Mouse (Mus musculus) T-helper 17 cell (primary cell): Measurements from ENCODE around the gene Nomo1.

ENCODE experiments used
- in situ Hi-C, 2 experiments: fragments of 300-600 bp; cut with MboI, MseI; formaldehyde crosslinking; loops; 1 replicate in 1 of 2; 2 replicates in 1 of 2; pipeline ENCODE4 v1.15.1; 2025; ENCODE audit warnings: high pct_unique_total_duplicates in 2 of 2

Gene Nomo1

GRCm38 (mm10) chr7:46098919-46099286, 65.4 kb downstream of the Nomo1 start:
- in situ Hi-C loops: loop anchor here (5.0 kb wide), 3 partner anchors 78 to 128 kb away; no protein-coding TSS in a partner anchor

GRCm38 (mm10) chr7:46099682-46100081, 66.2 kb downstream of the Nomo1 start:
- in situ Hi-C loops: loop anchor here (5.0 to 25.0 kb wide), 6 partner anchors 78 to 1063 kb away; no protein-coding TSS in a partner anchor

GRCm38 (mm10) chr7:46100563-46100962, 67.1 kb downstream of the Nomo1 start, which contains the start of gene Kcnj11:
Gene Kcnj11, minus strand, starts transcription at chr7:46100764.
- in situ Hi-C loops: loop anchor here (10.0 to 25.0 kb wide), 3 partner anchors 94 to 1062 kb away; no protein-coding TSS in a partner anchor

- in situ Hi-C loops: loop anchor here (10.0 to 25.0 kb wide), 3 partner anchors 92 to 1059 kb away; no protein-coding TSS in a partner anchor
Measured at GRCm38 (mm10) chr7:46103075-46103591, 69.6 kb downstream of the Nomo1 start.

DNA sequence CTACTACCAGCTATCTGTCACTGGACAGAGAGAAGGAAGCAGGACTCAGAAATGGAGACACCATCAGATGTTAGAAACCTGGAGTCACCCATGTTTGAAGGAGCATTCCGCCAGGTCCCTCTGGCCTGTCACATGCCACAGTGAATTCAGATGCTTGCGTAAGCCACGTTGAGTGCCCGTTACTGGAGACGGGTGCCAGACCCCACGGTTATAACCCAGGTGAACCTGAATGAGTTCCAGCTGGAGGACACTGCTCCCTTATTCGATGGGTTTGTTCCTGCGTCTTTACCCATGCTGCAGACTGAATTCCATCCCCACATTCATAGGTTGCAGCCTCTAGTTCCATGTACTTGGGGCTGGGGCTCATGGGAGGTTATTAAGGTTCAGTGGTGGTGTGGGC, 70.3 kb downstream of the Nomo1 start:
- in situ Hi-C loops: loop anchor here (10.0 to 25.0 kb wide), 3 partner anchors 91 to 1059 kb away; no protein-coding TSS in a partner anchor

DNA sequence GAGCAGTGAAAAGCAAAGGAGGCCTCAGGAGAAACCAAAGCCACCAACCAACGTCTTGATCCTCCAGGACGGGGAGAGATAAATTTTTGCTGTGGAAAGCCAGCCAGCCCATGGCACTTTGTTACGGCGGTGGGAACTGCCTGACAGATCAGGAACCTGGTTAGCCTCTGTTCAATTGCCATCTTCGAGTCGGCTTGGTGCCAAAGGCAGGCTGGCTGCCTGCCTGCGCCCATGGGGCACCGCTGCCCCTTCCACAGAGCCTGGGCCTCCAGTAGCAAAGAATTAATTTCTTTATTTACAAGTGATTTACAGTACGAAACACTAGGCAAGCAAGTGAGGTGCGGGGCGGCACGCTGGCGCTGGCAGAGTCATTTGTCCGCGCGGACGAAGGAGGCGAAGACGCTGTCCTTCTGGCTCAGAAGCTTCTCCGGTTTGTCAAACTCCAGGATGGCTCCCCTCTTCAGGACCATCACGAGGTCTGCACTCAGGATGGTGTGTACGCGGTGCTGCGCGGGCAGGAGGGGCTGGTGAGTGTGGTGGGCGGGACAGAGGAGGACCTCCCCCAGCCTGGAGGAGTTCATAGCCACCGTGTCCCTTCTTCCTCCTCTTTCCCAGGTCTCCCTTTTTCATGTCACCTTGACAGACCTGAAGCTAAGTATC, 70.9 kb downstream of the Nomo1 start:
- in situ Hi-C loops: loop anchor here (10.0 to 25.0 kb wide), 3 partner anchors 90 to 1058 kb away; no protein-coding TSS in a partner anchor

- in situ Hi-C loops: loop anchor here (10.0 to 25.0 kb wide), 3 partner anchors 89 to 1057 kb away; no protein-coding TSS in a partner anchor
Measured at GRCm38 (mm10) chr7:46105484-46105883, 72.0 kb downstream of the Nomo1 start.

DNA sequence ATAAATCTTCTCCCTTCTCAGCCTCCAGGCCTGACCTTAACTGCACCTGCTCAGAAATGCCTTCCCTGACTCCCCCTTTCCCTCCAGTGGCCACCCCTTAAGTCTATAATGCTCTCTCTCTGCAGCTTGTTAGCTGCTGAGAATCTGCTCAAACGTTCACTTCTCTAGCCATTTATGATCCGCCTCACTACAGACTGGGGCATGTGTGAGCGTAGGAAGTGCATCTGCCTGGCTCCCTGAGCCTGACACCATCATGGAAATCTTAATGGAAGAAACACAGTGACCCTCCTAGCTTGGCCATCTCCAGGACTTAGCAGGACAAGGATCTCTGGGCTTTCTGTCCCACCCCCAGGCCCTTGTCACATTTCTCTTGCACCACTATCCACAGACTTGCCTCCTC, 76.6 kb downstream of the Nomo1 start:
- in situ Hi-C loops: loop anchor here in 1 of 2 experiments (25.0 kb wide), 1 partner anchor 1052 kb away; no protein-coding TSS in a partner anchor

GRCm38 (mm10) chr7:46111212-46111817, 77.8 kb downstream of the Nomo1 start:
- in situ Hi-C loops: loop anchor here in 1 of 2 experiments (25.0 kb wide), 1 partner anchor 1051 kb away; no protein-coding TSS in a partner anchor

DNA sequence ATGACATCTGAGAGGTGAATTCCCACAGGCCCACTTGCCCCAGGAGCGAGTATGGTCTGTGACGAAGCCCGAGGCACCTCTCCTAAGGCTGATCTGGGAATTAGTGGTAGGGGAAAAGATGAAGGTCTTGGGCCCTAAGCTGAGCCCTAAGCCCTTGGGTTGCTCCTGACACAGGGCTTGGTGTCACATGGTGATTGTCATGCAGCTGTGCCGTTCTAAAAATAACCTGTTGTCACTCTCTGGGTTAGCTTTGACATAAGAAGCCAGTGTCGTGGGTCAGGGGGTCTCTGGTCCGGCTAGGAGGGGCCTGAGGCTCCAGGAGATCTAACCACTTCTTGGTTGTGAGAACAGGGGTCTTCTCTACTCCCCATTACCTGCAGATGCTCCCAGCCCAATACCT, 78.4 kb downstream of the Nomo1 start:
- in situ Hi-C loops: loop anchor here in 1 of 2 experiments (25.0 kb wide), 1 partner anchor 1050 kb away; no protein-coding TSS in a partner anchor

DNA sequence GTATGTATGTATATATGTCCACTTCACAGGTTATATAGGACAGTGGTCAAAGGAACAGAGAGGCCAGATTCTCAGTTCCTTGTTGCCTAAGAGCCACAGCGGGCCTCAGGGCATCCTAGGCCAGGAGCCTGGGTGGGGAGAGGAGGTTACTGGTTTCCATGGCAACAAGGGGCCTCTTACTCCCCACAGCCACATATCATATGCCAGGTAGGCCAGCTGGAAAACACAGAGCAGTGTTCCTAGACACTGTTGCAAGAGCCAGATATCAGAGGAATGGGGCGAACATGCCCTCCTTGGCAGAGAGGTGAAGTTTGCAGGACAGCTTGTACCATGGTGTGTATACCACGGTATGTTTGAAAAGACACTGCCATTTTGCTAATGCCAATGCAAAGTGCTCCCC, 79.9 kb downstream of the Nomo1 start:
- in situ Hi-C loops: loop anchor here in 1 of 2 experiments (25.0 kb wide), 1 partner anchor 1049 kb away; no protein-coding TSS in a partner anchor

DNA sequence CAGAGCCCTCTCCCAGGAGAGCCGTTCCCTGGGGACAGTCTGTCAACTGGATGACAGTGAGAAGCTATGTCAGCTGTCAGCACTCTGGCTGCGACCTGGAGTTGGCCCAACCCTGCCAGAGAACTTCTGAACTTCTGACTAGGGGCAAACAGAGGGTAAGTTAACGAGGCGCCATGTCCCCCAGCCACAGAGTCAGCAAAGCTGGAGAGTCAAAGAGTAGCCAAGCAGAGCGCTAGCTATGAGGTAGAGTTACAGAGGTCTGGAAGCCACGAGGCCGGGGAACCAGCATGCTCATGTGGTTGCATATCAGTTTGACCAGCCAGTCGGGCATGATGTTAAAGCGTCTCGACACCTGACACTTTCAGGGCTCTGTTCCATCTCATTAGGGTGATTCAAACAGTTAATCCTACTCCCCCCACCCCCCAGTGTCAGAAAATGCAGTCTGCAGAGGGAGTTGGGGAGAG, 82.7 kb downstream of the Nomo1 start:
- in situ Hi-C loops: loop anchor here in 1 of 2 experiments (25.0 kb wide), 1 partner anchor 1046 kb away; no protein-coding TSS in a partner anchor

GRCm38 (mm10) chr7:46117035-46117434, 83.5 kb downstream of the Nomo1 start:
- in situ Hi-C loops: loop anchor here in 1 of 2 experiments (25.0 kb wide), 1 partner anchor 1045 kb away; no protein-coding TSS in a partner anchor

DNA sequence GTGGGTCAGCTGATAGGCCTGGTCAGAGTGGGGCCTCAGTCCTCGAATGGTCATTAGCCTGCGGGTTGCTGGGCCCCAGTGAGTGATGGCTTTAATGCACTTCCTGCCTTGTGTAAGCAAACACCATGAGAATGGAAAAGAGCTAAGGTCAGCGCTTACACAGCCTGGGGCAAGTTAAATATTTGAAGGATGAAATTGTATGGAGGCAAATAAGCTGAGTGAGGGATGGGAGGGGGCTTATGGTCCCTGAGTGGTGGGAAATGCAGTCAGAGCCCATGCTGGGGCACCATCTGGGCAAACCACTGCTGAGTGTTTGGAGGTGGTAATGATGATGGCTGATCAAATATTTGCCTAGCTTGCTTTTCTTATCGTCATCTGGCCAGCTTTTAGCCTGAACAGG, 89.5 kb downstream of the Nomo1 start:
- in situ Hi-C loops: loop anchor here in 1 of 2 experiments (25.0 kb wide), 1 partner anchor 1039 kb away; no protein-coding TSS in a partner anchor

- in situ Hi-C loops: loop anchor here in 1 of 2 experiments (25.0 kb wide), 1 partner anchor 1038 kb away; no protein-coding TSS in a partner anchor
Measured at GRCm38 (mm10) chr7:46124460-46124859, 91.0 kb downstream of the Nomo1 start.

DNA sequence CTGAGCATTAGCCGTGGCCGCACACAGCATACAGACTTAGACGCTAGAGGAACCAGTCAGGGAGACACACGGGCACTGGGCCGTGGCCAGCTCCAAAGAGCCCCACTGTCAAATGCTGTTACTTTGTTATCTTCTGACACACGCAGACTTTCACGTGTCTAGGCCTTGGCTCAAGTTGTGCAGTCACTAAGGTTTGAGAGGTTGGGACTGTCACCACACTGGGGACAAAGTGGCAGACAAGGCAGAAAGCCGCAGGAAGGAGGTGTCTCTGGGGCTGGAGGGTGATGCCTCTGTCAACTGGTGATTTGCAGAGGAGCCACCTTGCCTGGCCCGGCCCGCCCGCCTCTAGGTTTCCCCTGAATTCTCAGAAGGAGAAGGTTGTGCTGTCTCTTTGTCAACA, 91.8 kb downstream of the Nomo1 start:
- in situ Hi-C loops: no loop called here

DNA sequence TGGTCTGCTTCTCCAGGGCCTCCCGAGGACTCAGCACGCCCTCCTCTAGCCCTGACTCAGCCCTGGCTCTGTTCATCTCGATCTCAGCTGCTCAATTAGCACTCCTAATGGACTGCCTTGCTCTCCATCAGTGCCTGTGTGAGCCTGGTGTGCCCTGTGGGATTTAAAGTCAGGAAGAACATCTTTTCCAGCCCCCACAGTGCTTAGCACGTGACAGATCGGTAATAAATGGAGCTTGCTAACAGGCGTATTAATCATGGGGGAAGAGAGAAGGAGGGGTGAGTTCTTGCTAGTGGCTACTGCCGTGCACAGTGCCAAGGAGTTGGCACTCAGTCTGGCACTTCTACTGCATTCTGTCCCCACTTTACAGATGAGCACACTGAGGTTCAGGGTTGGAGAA, 94.7 kb downstream of the Nomo1 start:
- in situ Hi-C loops: no loop called here

DNA sequence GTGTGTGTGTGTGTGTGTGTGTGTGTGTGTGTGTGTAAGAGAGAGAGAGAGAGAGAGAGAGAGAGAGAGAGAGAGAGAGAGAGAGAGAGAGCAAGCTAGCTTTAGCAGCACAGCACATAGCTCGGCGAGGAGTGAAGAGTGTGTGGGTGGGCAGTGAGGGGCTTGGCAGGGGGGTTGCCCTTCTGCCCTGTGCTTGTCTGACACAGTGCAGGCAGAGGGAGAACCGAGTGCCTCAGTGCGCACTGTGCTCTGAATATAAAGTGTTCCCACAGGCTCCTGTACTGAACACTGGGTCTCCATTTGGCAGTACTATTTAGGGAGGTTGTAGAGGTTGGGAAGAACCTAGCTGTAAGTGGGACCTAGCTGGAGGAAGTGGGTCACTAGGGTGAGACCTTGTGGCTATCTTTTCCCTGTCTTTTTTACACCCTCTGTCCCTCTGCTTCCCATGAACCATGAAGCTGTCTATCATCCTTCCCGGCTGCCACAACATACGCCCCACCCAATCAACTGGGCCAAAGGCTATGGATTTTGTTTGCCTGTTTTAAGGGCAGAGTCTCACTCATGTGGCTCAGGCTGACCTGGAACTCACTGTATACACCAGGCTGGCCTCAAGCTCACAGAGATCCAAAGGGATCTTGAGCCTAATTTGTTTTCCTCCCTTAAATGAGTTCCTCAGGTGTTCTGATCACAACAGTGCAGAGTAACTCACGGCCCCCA, 96.1 kb downstream of the Nomo1 start:
- in situ Hi-C loops: no loop called here

DNA sequence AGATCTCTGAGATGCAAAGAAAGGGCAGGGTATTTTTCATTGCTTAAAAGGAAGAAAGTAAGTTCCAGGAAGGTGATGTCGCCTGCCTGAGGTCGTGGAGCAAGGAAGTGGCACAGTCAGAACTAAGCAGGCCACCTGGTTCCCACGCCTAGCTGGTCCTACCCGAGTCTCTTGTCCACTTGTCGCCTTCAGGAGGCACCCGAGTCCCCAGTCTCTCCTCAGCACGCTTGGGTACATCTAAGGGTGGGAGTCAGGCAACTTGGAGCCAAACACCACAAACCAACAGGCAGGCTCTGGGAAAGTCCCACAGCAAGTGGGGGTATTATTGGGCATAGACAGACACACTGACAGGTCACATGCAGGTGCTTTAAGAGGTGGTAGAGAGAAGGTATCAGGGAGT, 97.2 kb downstream of the Nomo1 start:
- in situ Hi-C loops: no loop called here

DNA sequence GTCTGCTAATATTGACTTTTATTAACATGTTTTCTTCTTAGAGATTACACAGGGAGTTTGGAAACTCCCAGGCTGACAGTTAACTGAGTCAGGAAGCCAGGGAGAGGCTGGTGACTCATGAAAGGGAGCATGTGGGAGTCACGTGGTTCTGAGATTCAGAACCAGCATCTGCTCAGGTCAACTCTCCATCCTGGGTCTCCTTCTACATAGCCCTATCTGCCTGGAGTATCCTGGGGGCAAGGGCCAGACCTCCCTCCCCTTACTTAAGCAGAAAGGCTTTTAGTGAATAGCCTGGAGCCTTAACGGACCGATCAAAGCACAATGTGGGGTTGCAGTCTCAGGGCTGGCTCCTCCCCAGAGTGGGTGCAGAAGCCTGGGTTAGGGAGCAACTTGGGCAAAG, 97.8 kb downstream of the Nomo1 start:
- in situ Hi-C loops: no loop called here

GRCm38 (mm10) chr7:46131806-46132205, 98.3 kb downstream of the Nomo1 start:
- in situ Hi-C loops: no loop called here
